Mouse (Mus musculus): ENCODE data around the gene Malrd1. TPM values are rescaled to one million over a fixed set of nuclear protein-coding genes. Genes with fewer than 3 reads are reported as not detected.

Gene Malrd1
- polyA plus RNA-seq, 1 experiment from 2014 or later = 0.09 TPM

DNA sequence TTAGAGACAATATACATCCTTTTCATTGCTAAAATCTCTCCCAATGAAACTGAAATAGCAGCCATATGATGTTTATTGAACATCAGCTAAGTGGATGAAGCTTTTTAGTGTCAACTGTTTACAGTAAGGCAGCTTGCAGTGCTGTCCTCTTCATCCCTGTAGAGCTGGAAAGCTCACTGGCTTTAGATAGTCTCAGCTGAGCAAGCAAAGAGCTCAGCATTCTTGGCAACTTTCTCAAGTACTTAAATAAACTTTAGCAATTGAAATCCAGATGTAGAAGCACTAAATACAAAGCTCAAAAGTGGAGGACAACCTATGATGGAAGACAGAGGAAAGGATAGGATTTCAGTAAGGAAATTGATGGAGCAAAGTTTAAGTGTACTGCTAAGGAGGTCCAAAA, 626.3 kb downstream of the Malrd1 start:
- H3K27me3 ChIP-seq (replicated peaks; ENCODE audit: control insufficient read depth, insufficient read depth, low read length) = no peaks in the 10 kb centered on the region
- no peaks in the 10 kb centered on the region for H3K9me3 ChIP-seq (ENCODE audit: control insufficient read depth, low read length)
- H3K4me3 ChIP-seq (ENCODE audit: low read length) = no peak overlapping the region
- H3K4me2 ChIP-seq (ENCODE audit: low read length) = no peak overlapping the region
- no peak for ATAC-seq
- no peaks in the 10 kb centered on the region for H3K4me1 ChIP-seq (ENCODE audit: control insufficient read depth, insufficient read depth, low read depth, low read length)
- H3K27ac ChIP-seq (ENCODE audit: low read depth, low read length) = no peak overlapping the region
- no peak overlapping the region for H3K9ac ChIP-seq (ENCODE audit: low read depth, low read length)
- no peaks in the 10 kb centered on the region for H3K36me3 ChIP-seq (ENCODE audit: control insufficient read depth, insufficient read depth, low read length)

DNA sequence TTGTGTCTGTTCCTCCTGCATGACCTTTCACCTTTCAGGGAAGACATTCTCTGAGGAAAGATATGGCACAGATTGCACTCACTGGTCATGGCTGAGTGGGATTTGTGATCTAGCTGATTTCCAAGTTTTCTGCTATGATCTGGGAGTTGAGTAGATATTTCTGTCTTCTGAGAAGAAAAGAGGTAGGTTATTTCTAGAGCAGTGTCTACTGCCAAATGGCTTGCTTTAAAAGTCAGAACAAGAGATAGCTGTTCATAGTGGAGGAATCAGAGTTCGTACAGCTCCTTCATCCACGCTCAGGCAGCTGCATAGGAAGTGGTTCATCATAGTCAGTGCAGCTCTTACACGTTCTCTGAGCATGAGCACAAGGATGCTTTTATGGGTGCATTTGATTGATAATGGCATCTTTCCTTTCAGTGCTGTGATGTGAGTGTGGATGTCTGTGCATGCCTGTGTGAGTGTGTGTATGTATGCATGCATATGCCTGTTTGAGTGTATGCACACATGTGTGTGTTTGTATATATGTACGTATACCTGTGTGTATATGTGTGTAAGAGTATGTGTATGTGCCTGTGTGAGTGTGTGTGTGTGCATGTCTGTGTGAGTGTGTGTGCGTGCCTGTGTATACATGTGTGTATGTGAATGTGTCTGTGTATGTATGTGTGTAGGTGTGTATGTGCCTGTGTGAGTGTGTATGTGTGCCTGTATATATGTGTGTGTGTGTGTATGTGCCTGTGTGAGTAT, 637.1 kb downstream of the Malrd1 start:
- ATAC-seq = no peak
- Histone ChIP-seq H3K27ac (ENCODE audit: low read depth, low read length) (no peak overlapping the region), H3K27me3 (replicated peaks; ENCODE audit: control insufficient read depth, insufficient read depth, low read length) (no peaks in the 10 kb centered on the region), H3K36me3 (ENCODE audit: control insufficient read depth, insufficient read depth, low read length) (no peaks in the 10 kb centered on the region), H3K9ac (ENCODE audit: low read depth, low read length) (no peak overlapping the region), H3K4me2 (ENCODE audit: low read length) (no peak overlapping the region), H3K4me3 (ENCODE audit: low read length) (no peak overlapping the region), H3K9me3 (ENCODE audit: control insufficient read depth, low read length) (no peaks in the 10 kb centered on the region), H3K4me1 (ENCODE audit: control insufficient read depth, insufficient read depth, low read depth, low read length) (no peaks in the 10 kb centered on the region)
- 86% methylated on average over 5 of the region's 5 CpGs for WGBS

GRCm38 (mm10) chr2:16168611-16169010, 642.3 kb downstream of the Malrd1 start:
- Histone ChIP-seq H3K4me1 (ENCODE audit: control insufficient read depth, insufficient read depth, low read depth, low read length) (no peaks in the 10 kb centered on the region), H3K9me3 (ENCODE audit: control insufficient read depth, low read length) (no peaks in the 10 kb centered on the region), H3K4me2 (ENCODE audit: low read length) (no peak overlapping the region), H3K4me3 (ENCODE audit: low read length) (no peak overlapping the region), H3K36me3 (ENCODE audit: control insufficient read depth, insufficient read depth, low read length) (no peaks in the 10 kb centered on the region), H3K9ac (ENCODE audit: low read depth, low read length) (no peak overlapping the region), H3K27ac (ENCODE audit: low read depth, low read length) (no peak overlapping the region), H3K27me3 (replicated peaks; ENCODE audit: control insufficient read depth, insufficient read depth, low read length) (no peaks in the 10 kb centered on the region)
- WGBS = 78% methylated on average over 2 of the region's 2 CpGs
- no peak for ATAC-seq

DNA sequence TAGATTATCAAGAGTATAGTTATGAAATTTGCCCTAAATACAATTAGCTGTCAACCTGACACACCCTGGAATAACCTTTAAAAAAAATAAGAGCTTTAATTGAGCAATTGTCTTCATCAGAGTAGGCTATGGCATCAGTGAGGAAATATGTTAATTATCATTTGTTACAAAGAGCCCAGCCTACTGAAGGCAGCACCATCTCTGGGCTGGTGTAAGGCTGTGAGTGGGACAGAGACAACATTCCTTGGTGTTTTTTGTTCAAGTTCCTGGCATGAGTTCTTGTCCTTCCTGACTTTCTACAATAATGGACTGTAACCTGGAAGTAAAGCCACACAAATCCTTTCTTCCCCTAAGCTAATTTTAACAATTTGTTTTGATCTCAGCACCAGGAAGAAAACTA, 645.8 kb downstream of the Malrd1 start:
- H3K36me3 ChIP-seq (ENCODE audit: control insufficient read depth, insufficient read depth, low read length) = no peaks in the 10 kb centered on the region
- no peaks in the 10 kb centered on the region for H3K27me3 ChIP-seq (replicated peaks; ENCODE audit: control insufficient read depth, insufficient read depth, low read length)
- no peak overlapping the region for H3K4me2 ChIP-seq (ENCODE audit: low read length)
- H3K4me1 ChIP-seq (ENCODE audit: control insufficient read depth, insufficient read depth, low read depth, low read length) = no peaks in the 10 kb centered on the region
- H3K4me3 ChIP-seq (ENCODE audit: low read length) = no peak overlapping the region
- H3K9ac ChIP-seq (ENCODE audit: low read depth, low read length) = no peak overlapping the region
- no peak overlapping the region for H3K27ac ChIP-seq (ENCODE audit: low read depth, low read length)
- H3K9me3 ChIP-seq (ENCODE audit: control insufficient read depth, low read length) = no peaks in the 10 kb centered on the region
- no peak for ATAC-seq

- H3K36me3 ChIP-seq (ENCODE audit: control insufficient read depth, insufficient read depth, low read length) = no peaks in the 10 kb centered on the region
- no peak overlapping the region for H3K27ac ChIP-seq (ENCODE audit: low read depth, low read length)
- H3K4me3 ChIP-seq (ENCODE audit: low read length) = no peak overlapping the region
- WGBS = 44% methylated on average over 2 of the region's 2 CpGs
- H3K4me1 ChIP-seq (ENCODE audit: control insufficient read depth, insufficient read depth, low read depth, low read length) = no peaks in the 10 kb centered on the region
- H3K9me3 ChIP-seq (ENCODE audit: control insufficient read depth, low read length) = no peaks in the 10 kb centered on the region
- H3K9ac ChIP-seq (ENCODE audit: low read depth, low read length) = no peak overlapping the region
- ATAC-seq = no peak
- no peak overlapping the region for H3K4me2 ChIP-seq (ENCODE audit: low read length)
- no peaks in the 10 kb centered on the region for H3K27me3 ChIP-seq (replicated peaks; ENCODE audit: control insufficient read depth, insufficient read depth, low read length)
These were observed 647.1 kb downstream of the Malrd1 start for GRCm38 (mm10) chr2:16173355-16173754.

GRCm38 (mm10) chr2:16182140-16182539, 655.9 kb downstream of the Malrd1 start:
- H3K27ac ChIP-seq (ENCODE audit: low read depth, low read length) = no peak overlapping the region
- no peak overlapping the region for H3K9ac ChIP-seq (ENCODE audit: low read depth, low read length)
- H3K4me3 ChIP-seq (ENCODE audit: low read length) = no peak overlapping the region
- H3K4me2 ChIP-seq (ENCODE audit: low read length) = no peak overlapping the region
- ATAC-seq = no peak
- H3K4me1 ChIP-seq (ENCODE audit: control insufficient read depth, insufficient read depth, low read depth, low read length) = no peaks in the 10 kb centered on the region
- 57% methylated on average over 2 of the region's 2 CpGs for WGBS
- H3K36me3 ChIP-seq (ENCODE audit: control insufficient read depth, insufficient read depth, low read length) = no peaks in the 10 kb centered on the region
- no peaks in the 10 kb centered on the region for H3K27me3 ChIP-seq (replicated peaks; ENCODE audit: control insufficient read depth, insufficient read depth, low read length)
- H3K9me3 ChIP-seq (ENCODE audit: control insufficient read depth, low read length) = no peaks in the 10 kb centered on the region

DNA sequence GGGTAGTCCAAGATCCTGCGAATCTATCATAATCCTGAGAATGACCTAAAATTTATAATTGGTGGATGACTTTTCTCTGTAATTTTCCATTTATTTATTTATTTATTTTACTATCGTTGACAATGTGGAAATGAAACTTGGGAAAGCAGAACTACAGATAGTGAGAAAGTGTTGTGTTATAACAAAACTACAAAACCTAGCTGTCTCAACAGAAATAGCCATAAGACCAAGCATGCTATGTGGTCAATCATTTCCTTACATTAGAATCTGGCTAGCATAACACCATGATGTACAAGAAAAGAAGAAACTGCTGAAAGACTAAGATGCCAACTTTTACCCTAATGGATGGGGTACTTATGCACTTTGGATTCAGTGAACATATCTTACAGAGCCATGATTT, 656.9 kb downstream of the Malrd1 start:
- H3K27me3 ChIP-seq (replicated peaks; ENCODE audit: control insufficient read depth, insufficient read depth, low read length) = no peaks in the 10 kb centered on the region
- no peak overlapping the region for H3K4me3 ChIP-seq (ENCODE audit: low read length)
- no peak overlapping the region for H3K27ac ChIP-seq (ENCODE audit: low read depth, low read length)
- no peak overlapping the region for H3K9ac ChIP-seq (ENCODE audit: low read depth, low read length)
- no peaks in the 10 kb centered on the region for H3K4me1 ChIP-seq (ENCODE audit: control insufficient read depth, insufficient read depth, low read depth, low read length)
- WGBS = 93% methylated on average over 2 of the region's 2 CpGs
- no peak overlapping the region for H3K4me2 ChIP-seq (ENCODE audit: low read length)
- ATAC-seq = no peak
- no peaks in the 10 kb centered on the region for H3K36me3 ChIP-seq (ENCODE audit: control insufficient read depth, insufficient read depth, low read length)
- H3K9me3 ChIP-seq (ENCODE audit: control insufficient read depth, low read length) = no peaks in the 10 kb centered on the region

DNA sequence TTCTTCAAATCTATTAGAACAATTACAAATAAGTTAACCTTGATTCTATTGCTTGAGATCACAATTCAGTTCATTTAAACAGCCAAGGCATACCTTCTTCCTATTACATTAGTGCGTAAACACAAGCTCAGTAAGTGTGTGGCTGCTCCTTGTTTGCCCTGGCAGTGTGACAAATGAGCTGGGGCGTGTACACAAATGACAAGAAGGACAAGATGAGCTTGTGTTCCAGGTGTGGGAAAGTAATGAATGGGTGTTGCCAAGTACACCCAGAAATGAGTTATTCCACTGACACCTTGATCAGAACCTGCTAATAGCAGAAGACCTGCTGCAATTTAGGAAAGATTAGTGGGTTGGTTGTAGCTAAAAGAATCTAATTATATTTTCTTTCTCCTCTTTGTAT, 683.7 kb downstream of the Malrd1 start:
- Histone ChIP-seq H3K27ac (ENCODE audit: low read depth, low read length) (no peak overlapping the region), H3K4me3 (ENCODE audit: low read length) (no peak overlapping the region), H3K4me1 (ENCODE audit: control insufficient read depth, insufficient read depth, low read depth, low read length) (no peaks in the 10 kb centered on the region), H3K27me3 (replicated peaks; ENCODE audit: control insufficient read depth, insufficient read depth, low read length) (no peaks in the 10 kb centered on the region), H3K9ac (ENCODE audit: low read depth, low read length) (no peak overlapping the region), H3K36me3 (ENCODE audit: control insufficient read depth, insufficient read depth, low read length) (no peaks in the 10 kb centered on the region), H3K4me2 (ENCODE audit: low read length) (no peak overlapping the region), H3K9me3 (ENCODE audit: control insufficient read depth, low read length) (no peaks in the 10 kb centered on the region; the same call in 1 of the 2 replicates)
- ATAC-seq = peak; percentile 40; the same call in 1 of the 2 replicates
- 64% methylated on average over 2 of the region's 2 CpGs for WGBS

- ATAC-seq = no peak
- H3K9ac ChIP-seq (ENCODE audit: low read depth, low read length) = no peak overlapping the region
- H3K4me1 ChIP-seq (ENCODE audit: control insufficient read depth, insufficient read depth, low read depth, low read length) = no peaks in the 10 kb centered on the region
- no peaks in the 10 kb centered on the region for H3K36me3 ChIP-seq (ENCODE audit: control insufficient read depth, insufficient read depth, low read length)
- no peak overlapping the region for H3K4me2 ChIP-seq (ENCODE audit: low read length)
- H3K27me3 ChIP-seq (replicated peaks; ENCODE audit: control insufficient read depth, insufficient read depth, low read length) = no peaks in the 10 kb centered on the region
- no peak overlapping the region for H3K27ac ChIP-seq (ENCODE audit: low read depth, low read length)
- H3K4me3 ChIP-seq (ENCODE audit: low read length) = no peak overlapping the region
- H3K9me3 ChIP-seq (ENCODE audit: control insufficient read depth, low read length) = no peaks in the 10 kb centered on the region; the same call in 1 of the 2 replicates
These were observed 686.5 kb downstream of the Malrd1 start for GRCm38 (mm10) chr2:16212752-16213151.

- Histone ChIP-seq H3K27me3 (replicated peaks; ENCODE audit: control insufficient read depth, insufficient read depth, low read length) (no peaks in the 10 kb centered on the region), H3K9me3 (ENCODE audit: control insufficient read depth, low read length) (no peaks in the 10 kb centered on the region; the same call in 1 of the 2 replicates), H3K4me2 (ENCODE audit: low read length) (no peak overlapping the region), H3K36me3 (ENCODE audit: control insufficient read depth, insufficient read depth, low read length) (no peaks in the 10 kb centered on the region), H3K4me3 (ENCODE audit: low read length) (no peak overlapping the region), H3K9ac (ENCODE audit: low read depth, low read length) (no peak overlapping the region), H3K27ac (ENCODE audit: low read depth, low read length) (no peak overlapping the region), H3K4me1 (ENCODE audit: control insufficient read depth, insufficient read depth, low read depth, low read length) (no peaks in the 10 kb centered on the region)
- 87% methylated on average over 3 of the region's 3 CpGs for WGBS
- ATAC-seq = no peak
These were observed 687.8 kb downstream of the Malrd1 start for GRCm38 (mm10) chr2:16214111-16214510.

All from hindbrain, embryonic 16.5 days (tissue).